In genomic region chr13:81703148-81703547, GRCm38 (mm10) we compare ENCODE assay signal across 31 mouse cellular contexts. TPM values are rescaled to one million over a fixed set of nuclear protein-coding genes. Genes with fewer than 3 reads are reported as not detected.
DNase-seq lines count a peak whose midpoint lies in the region; ATAC-seq and TF ChIP-seq lines count a peak whose summit lies in the region.
"Had no signal": no experiment of that assay in that cellular context is flagged by ENCODE, and none has a peak within 500 bp of the region (broad histone marks: within the 10 kb centered on the region; RNA-seq: fewer than 3 reads in every experiment).

No protein-coding gene starts in this region.

- peaks cover 5% of the 10 kb centered on the region for H3K36me3 ChIP-seq in ES-Bruce4 (ENCODE audit: control insufficient read depth, insufficient read depth, low read length, poor library complexity, severe bottlenecking)
- peaks cover 2% of the 10 kb centered on the region; the same call in 1 of the 2 replicates for H3K36me3 ChIP-seq in splenic B cell, adult 2 months (ENCODE audit: control insufficient read depth, insufficient read depth, low read length, poor library complexity, severe bottlenecking)
- peaks cover 17% of the 10 kb centered on the region for H3K36me3 ChIP-seq in forebrain, embryonic 10.5 days (replicated peaks)
- H3K36me3 ChIP-seq: neural tube, embryonic 15.5 days had no signal

- 0 out of 2 replicates have a peak, but pooled peaks have one; percentile 9 for TF ChIP-seq CTCF in layer of hippocampus, adult 2 months (conservative IDR thresholded peaks at IDR 0.05)
- no peak for TF ChIP-seq CTCF in ES-Bruce4 (IDR thresholded peaks at IDR 0.05; ENCODE audit: low read depth, low read length)

- WGBS in forebrain, embryonic 10.5 days, result 68% methylated on average over 7 of the region's 7 CpGs

- DNase-seq in layer of hippocampus, adult 2 months (ENCODE audit: low spot score in 2 of 2), result no peak
- no peak for DNase-seq in layer of hippocampus, postnatal 25 days (ENCODE audit: extremely low spot score in 1 of 2, low spot score in 1 of 2)
- peak; percentile 25 for DNase-seq in splenic B cell, adult 2 months (ENCODE audit: low read depth, low spot score)
- DNase-seq in forebrain, embryonic 10.5 days (ENCODE audit: extremely low spot score, low spot score), result no peak
- DNase-seq: adrenal gland, postnatal 36 days; cerebellum, adult 18-20 months; cerebellum, postnatal 10 days; gastrocnemius, postnatal 14 days; heart, adult 18-20 months; heart, postnatal 4 days; kidney, adult 2 months; kidney, postnatal 36 days; layer of hippocampus, postnatal 36 days; lung, embryonic 14.5 days; lung, postnatal 14 days; right cerebral cortex, adult 18-20 months had no signal

- 0 out of 2 replicates have a peak overlapping the region, but pooled peaks have one; percentile 22 for H3K9ac ChIP-seq in ES-Bruce4 (ENCODE audit: low read depth, poor library complexity, severe bottlenecking)
- H3K9ac ChIP-seq: embryonic facial prominence, embryonic 15.5 days; forebrain, embryonic 13.5 days; heart, embryonic 12.5 days; hindbrain, embryonic 14.5 days; limb, embryonic 15.5 days; liver, embryonic 15.5 days; lung, embryonic 14.5 days; midbrain, embryonic 12.5 days; neural tube, embryonic 15.5 days had no signal

- H3K4me1 ChIP-seq in ES-Bruce4 (ENCODE audit: control insufficient read depth, insufficient read depth, low read length), result peaks cover 4% of the 10 kb centered on the region
- peaks cover 9% of the 10 kb centered on the region for H3K4me1 ChIP-seq in forebrain, embryonic 10.5 days
- H3K4me1 ChIP-seq: embryonic facial prominence, embryonic 10.5 days; embryonic facial prominence, embryonic 15.5 days; forebrain, embryonic 13.5 days; heart, embryonic 12.5 days; limb, embryonic 10.5 days; limb, embryonic 15.5 days; midbrain, embryonic 12.5 days; neural tube, embryonic 15.5 days had no signal

- no peak overlapping the region for H3K4me3 ChIP-seq in layer of hippocampus, adult 2 months
- H3K4me3 ChIP-seq in ES-Bruce4 (ENCODE audit: low read depth, low read length), result no peak overlapping the region
- H3K4me3 ChIP-seq in forebrain, embryonic 10.5 days, result no peak overlapping the region
- H3K4me3 ChIP-seq: embryonic facial prominence, embryonic 10.5 days; embryonic facial prominence, embryonic 15.5 days; forebrain, embryonic 13.5 days; heart, embryonic 12.5 days; limb, embryonic 10.5 days; limb, embryonic 15.5 days; liver, embryonic 15.5 days; midbrain, embryonic 12.5 days; neural tube, embryonic 15.5 days had no signal

- peak; percentile 89 for ATAC-seq in granulocyte monocyte progenitor cell, adult 5-6 weeks (replicated peaks; ENCODE audit: poor library complexity, severe bottlenecking)
- no peak for ATAC-seq in megakaryocyte-erythroid progenitor cell, adult 5-6 weeks (replicated peaks; ENCODE audit: low FRiP score, low TSS enrichment, poor library complexity, severe bottlenecking)
- ATAC-seq: CD4-positive, CD25-positive, alpha-beta regulatory T cell, adult 4 months; forebrain, embryonic 13.5 days had no signal

- H3K9me3 ChIP-seq in ES-Bruce4 (replicated peaks; ENCODE audit: control insufficient read depth, insufficient read depth, low read length, poor library complexity, severe bottlenecking), result no peaks in the 10 kb centered on the region
- H3K9me3 ChIP-seq in forebrain, embryonic 10.5 days, result no peaks in the 10 kb centered on the region
- H3K9me3 ChIP-seq: embryonic facial prominence, embryonic 10.5 days; embryonic facial prominence, embryonic 15.5 days; forebrain, embryonic 13.5 days; G1E; heart, embryonic 12.5 days; limb, embryonic 10.5 days; limb, embryonic 15.5 days; liver, embryonic 15.5 days; midbrain, embryonic 12.5 days; neural tube, embryonic 15.5 days had no signal

- no peaks in the 10 kb centered on the region for H3K27me3 ChIP-seq in ES-Bruce4 (ENCODE audit: control insufficient read depth, insufficient read depth, low read length, poor library complexity, severe bottlenecking)
- H3K27me3 ChIP-seq in splenic B cell, adult 2 months (ENCODE audit: control insufficient read depth, insufficient read depth, low read length, poor library complexity, severe bottlenecking), result no peaks in the 10 kb centered on the region
- no peaks in the 10 kb centered on the region for H3K27me3 ChIP-seq in forebrain, embryonic 10.5 days (ENCODE audit: poor library complexity, severe bottlenecking)
- H3K27me3 ChIP-seq: embryonic facial prominence, embryonic 15.5 days; forebrain, embryonic 13.5 days; heart, embryonic 12.5 days; limb, embryonic 15.5 days; liver, embryonic 15.5 days; midbrain, embryonic 12.5 days; neural tube, embryonic 15.5 days had no signal

- no peak for TF ChIP-seq EP300 in ES-Bruce4 (IDR thresholded peaks at IDR 0.05; ENCODE audit: insufficient read depth, low read depth, low read length)

- no peak overlapping the region for H3K27ac ChIP-seq in layer of hippocampus, adult 2 months
- H3K27ac ChIP-seq in ES-Bruce4 (ENCODE audit: insufficient read depth, low read length), result no peak overlapping the region
- H3K27ac ChIP-seq in forebrain, embryonic 10.5 days, result no peak overlapping the region
- H3K27ac ChIP-seq: embryonic facial prominence, embryonic 10.5 days; embryonic facial prominence, embryonic 15.5 days; forebrain, embryonic 13.5 days; hindbrain, embryonic 14.5 days; limb, embryonic 10.5 days; limb, embryonic 15.5 days; liver, embryonic 15.5 days; midbrain, embryonic 12.5 days; neural tube, embryonic 15.5 days had no signal

- TF ChIP-seq POLR2A in ES-Bruce4 (IDR thresholded peaks at IDR 0.05; ENCODE audit: insufficient read depth, low read length), result no peak

RNA-seq across cellular contexts. Expression of gene Polr3g, which starts 7.7 kb away (rescaled TPM):
- 1 to 10 TPM; 4.1 to 5.4 TPM for total RNA-seq in layer of hippocampus, adult 2 months (2021)
- 1 to 10 TPM; 4.2 to 4.6 TPM for total RNA-seq in layer of hippocampus, postnatal 25 days (2021)
- polyA plus RNA-seq in ES-Bruce4 (2011; ENCODE audit: insufficient read depth, insufficient read length, low read depth, missing spikeins), result 60.2 and 61.9 TPM in 2 replicates
- total RNA-seq in granulocyte monocyte progenitor cell, adult 5-6 weeks (2014; fragmentation: Nextera tagmentation), result 19.8 and 21.8 TPM in 2 replicates
- 22.9 and 29.7 TPM in 2 replicates for total RNA-seq in granulocyte monocyte progenitor cell, adult 5-6 weeks (2017)
- total RNA-seq in megakaryocyte-erythroid progenitor cell, adult 5-6 weeks (2014; fragmentation: Nextera tagmentation), result 28.5 and 38.2 TPM in 2 replicates
- total RNA-seq in megakaryocyte-erythroid progenitor cell, adult 5-6 weeks (2017), result 31.6 and 39.2 TPM in 2 replicates
- 21.7 and 24.3 TPM in 2 replicates for polyA plus RNA-seq in forebrain, embryonic 10.5 days (2016; fragmentation: Nextera tagmentation; extraction: Ambion mirVana)

RNA-seq across cellular contexts. Expression of gene Mblac2, which starts 8.0 kb away (rescaled TPM):
- total RNA-seq in layer of hippocampus, adult 2 months (2021), result 10 to 100 TPM; 20.2 to 21.6 TPM
- 10 to 100 TPM; 23.0 to 23.5 TPM for total RNA-seq in layer of hippocampus, postnatal 25 days (2021)
- polyA plus RNA-seq in ES-Bruce4 (2011; ENCODE audit: insufficient read depth, insufficient read length, low read depth, missing spikeins), result 2.3 and 2.6 TPM in 2 replicates
- 3.3 and 5.9 TPM in 2 replicates for total RNA-seq in granulocyte monocyte progenitor cell, adult 5-6 weeks (2014; fragmentation: Nextera tagmentation)
- total RNA-seq in granulocyte monocyte progenitor cell, adult 5-6 weeks (2017), result 2.9 and 3.0 TPM in 2 replicates
- 3.4 and 9.1 TPM in 2 replicates for total RNA-seq in megakaryocyte-erythroid progenitor cell, adult 5-6 weeks (2014; fragmentation: Nextera tagmentation)
- 2.4 and 4.3 TPM in 2 replicates for total RNA-seq in megakaryocyte-erythroid progenitor cell, adult 5-6 weeks (2017)
- 3.5 and 4.4 TPM in 2 replicates for polyA plus RNA-seq in forebrain, embryonic 10.5 days (2016; fragmentation: Nextera tagmentation; extraction: Ambion mirVana)

RNA-seq across cellular contexts. Expression of gene Lysmd3, which starts 45.7 kb away (rescaled TPM):
- 10 to 100 TPM; 12.5 to 13.1 TPM for total RNA-seq in layer of hippocampus, adult 2 months (2021)
- total RNA-seq in layer of hippocampus, postnatal 25 days (2021), result 10 to 100 TPM in 1 of 2 experiments, 1 to 10 TPM in 1; 9.8 to 12.3 TPM
- 21.0 and 28.7 TPM in 2 replicates for polyA plus RNA-seq in ES-Bruce4 (2011; ENCODE audit: insufficient read depth, insufficient read length, low read depth, missing spikeins)
- total RNA-seq in granulocyte monocyte progenitor cell, adult 5-6 weeks (2014; fragmentation: Nextera tagmentation), result 9.4 and 12.0 TPM in 2 replicates
- 28.1 and 37.1 TPM in 2 replicates for total RNA-seq in granulocyte monocyte progenitor cell, adult 5-6 weeks (2017)
- total RNA-seq in megakaryocyte-erythroid progenitor cell, adult 5-6 weeks (2014; fragmentation: Nextera tagmentation), result 13.7 and 21.5 TPM in 2 replicates
- total RNA-seq in megakaryocyte-erythroid progenitor cell, adult 5-6 weeks (2017), result 29.1 and 31.8 TPM in 2 replicates
- 20.3 and 24.7 TPM in 2 replicates for polyA plus RNA-seq in forebrain, embryonic 10.5 days (2016; fragmentation: Nextera tagmentation; extraction: Ambion mirVana)
